Mouse (Mus musculus) MEL (cell line): ENCODE results near the gene Creb3l1. TPM values are rescaled to one million over a fixed set of nuclear protein-coding genes. Genes with fewer than 3 reads are reported as not detected.

Experiments
- DNase-seq: peaks from one replicate; pipeline ENCODE4 v3.0.0; 2011; ENCODE audit warnings: low read depth, low spot score
- H3K27ac ChIP-seq: 2 replicates; pipeline ENCODE4 v1.5.1; 2012; ENCODE audit warnings: low read depth, mild to moderate bottlenecking, control low read depth, low read length, moderate library complexity; ENCODE audit not compliant: control insufficient read depth
- H3K27me3 ChIP-seq, 2 experiments: fragments of 150-350 bp in 1 of 2; sonication (generic) in 1 of 2; 2 replicates each; pipeline ENCODE4 v1.6.1; 2012; ENCODE audit warnings: low read length in 2 of 2, mild to moderate bottlenecking in 2 of 2, improper control_type of control experiment in 1 of 2, moderate library complexity in 1 of 2; ENCODE audit not compliant: insufficient read depth in 2 of 2, control insufficient read depth in 1 of 2
- H3K36me3 ChIP-seq, 2 experiments: 2 replicates each; pipeline ENCODE4 v1.6.1; 2012 to 2014; ENCODE audit warnings: low read length in 2 of 2, improper control_type of control experiment in 1 of 2, inconsistent platforms in 1 of 2, mild to moderate bottlenecking in 1 of 2; ENCODE audit not compliant: insufficient read depth in 2 of 2, control insufficient read depth in 1 of 2
- H3K4me1 ChIP-seq, 2 experiments: fragments of 150-350 bp in 1 of 2; sonication (generic) in 1 of 2; 2 replicates each; pipeline ENCODE4 v1.6.1; 2012; ENCODE audit warnings: low read length in 2 of 2, improper control_type of control experiment in 1 of 2, mild to moderate bottlenecking in 1 of 2; ENCODE audit not compliant: insufficient read depth in 2 of 2, control insufficient read depth in 1 of 2
- H3K4me3 ChIP-seq, 2 experiments: fragments of 150-350 bp in 1 of 2; sonication (generic) in 1 of 2; 2 replicates each; pipeline ENCODE4 v1.5.1; 2012; ENCODE audit warnings: low read depth in 2 of 2, low read length in 2 of 2, mild to moderate bottlenecking in 2 of 2, moderate library complexity in 2 of 2, control low read depth in 1 of 2, improper control_type of control experiment in 1 of 2; ENCODE audit not compliant: control insufficient read depth in 1 of 2, insufficient read depth in 1 of 2
- H3K79me2 ChIP-seq: 2 replicates; pipeline ENCODE4 v1.6.1; 2012; ENCODE audit warnings: mild to moderate bottlenecking, low read length, moderate library complexity; ENCODE audit not compliant: control insufficient read depth, poor library complexity, insufficient read depth
- H3K9ac ChIP-seq: 2 replicates; pipeline ENCODE4 v1.6.1; 2012; ENCODE audit warnings: low read depth, mild to moderate bottlenecking, control low read depth, low read length, moderate library complexity; ENCODE audit not compliant: control insufficient read depth, poor library complexity, severe bottlenecking
- H3K9me3 ChIP-seq: fragments of 150-350 bp; sonication (generic); replicated peaks from 2 replicates; pipeline ENCODE4 v1.6.1; 2012; ENCODE audit warnings: mild to moderate bottlenecking, low read length, improper control_type of control experiment, moderate library complexity; ENCODE audit not compliant: insufficient read depth
- BHLHE40 ChIP-seq: IDR thresholded peaks from 2 replicates; pipeline ENCODE4 v1.6.1; 2012; ENCODE audit warnings: low read depth, mild to moderate bottlenecking, inconsistent platforms, low read length, improper control_type of control experiment, borderline replicate concordance
- CHD2 ChIP-seq: IDR thresholded peaks from 2 replicates; pipeline ENCODE4 v1.6.1; 2011; ENCODE audit warnings: low read length, improper control_type of control experiment
- CTCF ChIP-seq, 3 experiments: IDR thresholded peaks in 2 of 3; conservative IDR thresholded peaks in 1 of 3; 2 replicates each; pipeline ENCODE4 v1.5.1; 2011 to 2012; ENCODE audit warnings: low read length in 3 of 3, low read depth in 2 of 3, mild to moderate bottlenecking in 2 of 3, improper control_type of control experiment in 1 of 3, inconsistent platforms in 1 of 3, mixed read lengths in 1 of 3, moderate library complexity in 1 of 3; ENCODE audit not compliant: control insufficient read depth in 1 of 3, insufficient read depth in 1 of 3, poor library complexity in 1 of 3, severe bottlenecking in 1 of 3
- ELF1 ChIP-seq: IDR thresholded peaks from 2 replicates; pipeline ENCODE4 v1.6.1; 2014; ENCODE audit warnings: low read depth, mild to moderate bottlenecking, inconsistent platforms, low read length, improper control_type of control experiment, moderate library complexity
- HCFC1 ChIP-seq: IDR thresholded peaks from 2 replicates; pipeline ENCODE4 v1.6.1; 2012; ENCODE audit warnings: low read depth, mild to moderate bottlenecking, inconsistent platforms, low read length, improper control_type of control experiment, moderate library complexity
- JUND ChIP-seq: IDR thresholded peaks from 2 replicates; pipeline ENCODE4 v1.6.1; 2011; ENCODE audit warnings: low read depth, mild to moderate bottlenecking, improper control_type of control experiment, low read length
- MAFK ChIP-seq: IDR thresholded peaks from 2 replicates; pipeline ENCODE4 v1.6.1; 2011; ENCODE audit warnings: low read depth, mild to moderate bottlenecking, low read length, improper control_type of control experiment, borderline replicate concordance
- MAX ChIP-seq: IDR thresholded peaks from 2 replicates; pipeline ENCODE4 v1.6.1; 2011; ENCODE audit warnings: low read length, improper control_type of control experiment
- MAZ ChIP-seq: IDR thresholded peaks from 2 replicates; pipeline ENCODE4 v1.6.1; 2012; ENCODE audit warnings: low read depth, mild to moderate bottlenecking, inconsistent platforms, low read length, improper control_type of control experiment
- MEF2A ChIP-seq: IDR thresholded peaks from 2 replicates; pipeline ENCODE4 v1.6.1; 2014; ENCODE audit warnings: low read depth, mild to moderate bottlenecking, inconsistent platforms, low read length, improper control_type of control experiment; ENCODE audit not compliant: poor library complexity, insufficient replicate concordance, severe bottlenecking; ENCODE audit errors: extremely low read depth
- MXI1 ChIP-seq: IDR thresholded peaks from 2 replicates; pipeline ENCODE4 v1.6.1; 2011; ENCODE audit warnings: mild to moderate bottlenecking, low read depth, low read length, improper control_type of control experiment
- MYC ChIP-seq: IDR thresholded peaks from 2 replicates; pipeline ENCODE4 v1.6.1; 2011; ENCODE audit warnings: low read depth, mild to moderate bottlenecking, low read length, improper control_type of control experiment, moderate library complexity
- NELFE ChIP-seq: IDR thresholded peaks from 2 replicates; pipeline ENCODE4 v1.6.1; 2011; ENCODE audit warnings: low read depth, low read length, improper control_type of control experiment
- NRF1 ChIP-seq: IDR thresholded peaks from 2 replicates; pipeline ENCODE4 v1.6.1; 2014; ENCODE audit warnings: low read depth, mild to moderate bottlenecking, inconsistent platforms, low read length, improper control_type of control experiment, moderate library complexity; ENCODE audit not compliant: poor library complexity, insufficient read depth, severe bottlenecking
- POLR2A ChIP-seq, 2 experiments: IDR thresholded peaks; 2 replicates each; pipeline ENCODE4 v1.6.1; 2011 to 2012; ENCODE audit warnings: low read length in 2 of 2, mild to moderate bottlenecking in 2 of 2, control low read depth in 1 of 2, improper control_type of control experiment in 1 of 2, low read depth in 1 of 2, moderate library complexity in 1 of 2; ENCODE audit not compliant: control insufficient read depth in 1 of 2, insufficient read depth in 1 of 2, poor library complexity in 1 of 2
- POLR2AphosphoS2 ChIP-seq: IDR thresholded peaks from 2 replicates; pipeline ENCODE4 v1.6.1; 2011; ENCODE audit warnings: low read length, improper control_type of control experiment
- POLR2AphosphoS5 ChIP-seq: IDR thresholded peaks from 2 replicates; pipeline ENCODE4 v1.6.1; 2012; ENCODE audit warnings: low read depth, borderline replicate concordance, mild to moderate bottlenecking, inconsistent platforms, low read length, moderate library complexity, mixed read lengths
- RAD21 ChIP-seq: IDR thresholded peaks from 2 replicates; pipeline ENCODE4 v1.6.1; 2011; ENCODE audit warnings: mild to moderate bottlenecking, low read depth, low read length, improper control_type of control experiment
- RCOR1 ChIP-seq: IDR thresholded peaks from 2 replicates; pipeline ENCODE4 v1.6.1; 2012; ENCODE audit warnings: low read depth, mild to moderate bottlenecking, inconsistent platforms, low read length, improper control_type of control experiment
- SIN3A ChIP-seq: IDR thresholded peaks from 2 replicates; pipeline ENCODE4 v1.6.1; 2012; ENCODE audit warnings: low read length, improper control_type of control experiment, inconsistent platforms
- SMC3 ChIP-seq: IDR thresholded peaks from 2 replicates; pipeline ENCODE4 v1.6.1; 2011; ENCODE audit warnings: low read depth, low read length, improper control_type of control experiment
- TAL1 ChIP-seq: IDR thresholded peaks from 2 replicates; pipeline ENCODE4 v1.6.1; 2012; ENCODE audit warnings: mild to moderate bottlenecking, inconsistent platforms, low read length, moderate library complexity, mixed read lengths
- TBP ChIP-seq: IDR thresholded peaks from 2 replicates; pipeline ENCODE4 v1.8.0; 2011; ENCODE audit warnings: low read depth, low read length, improper control_type of control experiment
- TCF12 ChIP-seq: IDR thresholded peaks from 2 replicates; pipeline ENCODE4 v1.6.1; 2014; ENCODE audit warnings: low read depth, mild to moderate bottlenecking, inconsistent platforms, low read length, improper control_type of control experiment, moderate library complexity
- USF2 ChIP-seq, 2 experiments: IDR thresholded peaks; 2 replicates each; pipeline ENCODE4 v1.6.1; 2011 to 2012; ENCODE audit warnings: improper control_type of control experiment in 2 of 2, low read length in 2 of 2, borderline replicate concordance in 1 of 2, inconsistent platforms in 1 of 2, low read depth in 1 of 2, mild to moderate bottlenecking in 1 of 2; ENCODE audit not compliant: insufficient read depth in 1 of 2
- ZC3H11A ChIP-seq: IDR thresholded peaks from 2 replicates; pipeline ENCODE4 v1.6.1; 2012; ENCODE audit warnings: low read depth, mild to moderate bottlenecking, inconsistent platforms, low read length, improper control_type of control experiment
- ZKSCAN1 ChIP-seq: IDR thresholded peaks from 2 replicates; pipeline ENCODE4 v1.6.1; 2012; ENCODE audit warnings: low read depth, mild to moderate bottlenecking, inconsistent platforms, low read length, improper control_type of control experiment, moderate library complexity
- ZMIZ1 ChIP-seq: IDR thresholded peaks from 2 replicates; pipeline ENCODE4 v1.6.1; 2012; ENCODE audit warnings: low read depth, mild to moderate bottlenecking, inconsistent platforms, low read length, improper control_type of control experiment, moderate library complexity
- ZNF384 ChIP-seq: IDR thresholded peaks from 2 replicates; pipeline ENCODE4 v1.6.1; 2012; ENCODE audit warnings: low read depth, mild to moderate bottlenecking, inconsistent platforms, low read length, improper control_type of control experiment
- polyA plus RNA-seq, 2 experiments: library from polyadenylated mRNA; stranded (reverse) in 1 of 2; unstranded in 1 of 2; fragments of >175 nt in 1 of 2; fragments of >200 nt in 1 of 2; gene quantifications; 2 replicates each; pipeline versions ENCODE4 v1.2.1 to v1.2.4; 2012; ENCODE audit warnings: low replicate concordance in 2 of 2, low read depth in 1 of 2; ENCODE audit not compliant: insufficient read length in 2 of 2, insufficient read depth in 1 of 2, missing spikeins in 1 of 2
- total RNA-seq: library from RNA; depleted of rRNA; stranded (reverse); fragments of 300-350 nt; gene quantifications from 2 replicates; pipeline ENCODE4 v1.2.3, GENCODE M21; 2012

Gene Creb3l1
- total and polyA plus RNA-seq, 3 experiments = 0.12 to 9.1 TPM; not detected in 1

GRCm38 (mm10) chr2:92058936-92059335, 34.6 kb upstream of the Creb3l1 start:
- Histone ChIP-seq H3K79me2 (peaks cover 5% of the 10 kb centered on the region; the same call in 1 of the 2 replicates), H3K27ac (no peak overlapping the region), H3K9me3 (no peaks in the 10 kb centered on the region), H3K4me3 (peak overlapping the region; percentile 74 to 94), H3K4me1 (peaks cover 3 to 23% of the 10 kb centered on the region in 2 experiments; a peak in 3 of 4 replicates), H3K27me3 (peaks cover 0 to 3% of the 10 kb centered on the region in 2 experiments; a peak in 3 of 4 replicates), H3K9ac (peak overlapping the region; percentile 90), H3K36me3 (peaks cover 0 to 20% of the 10 kb centered on the region in 2 experiments; a peak in 2 of 4 replicates)
- TF ChIP-seq HCFC1 (no peak), USF2 (IDR thresholded peaks at IDR 0.05; ENCODE audit: borderline replicate concordance in 1 of 2, insufficient read depth in 1 of 2, low read depth in 1 of 2, low read length in 2 of 2) (no peak), MAX (no peak), NRF1 (no peak), ZMIZ1 (no peak), TCF12 (no peak), CTCF (IDR thresholded peaks at IDR 0.05 in 2 of 3, conservative IDR thresholded peaks at IDR 0.05 in 1 of 3; ENCODE audit: control insufficient read depth in 1 of 3, insufficient read depth in 1 of 3, low read depth in 2 of 3, low read length in 3 of 3, poor library complexity in 1 of 3, severe bottlenecking in 1 of 3) (no peak)
- DNase-seq = no peak

DNA sequence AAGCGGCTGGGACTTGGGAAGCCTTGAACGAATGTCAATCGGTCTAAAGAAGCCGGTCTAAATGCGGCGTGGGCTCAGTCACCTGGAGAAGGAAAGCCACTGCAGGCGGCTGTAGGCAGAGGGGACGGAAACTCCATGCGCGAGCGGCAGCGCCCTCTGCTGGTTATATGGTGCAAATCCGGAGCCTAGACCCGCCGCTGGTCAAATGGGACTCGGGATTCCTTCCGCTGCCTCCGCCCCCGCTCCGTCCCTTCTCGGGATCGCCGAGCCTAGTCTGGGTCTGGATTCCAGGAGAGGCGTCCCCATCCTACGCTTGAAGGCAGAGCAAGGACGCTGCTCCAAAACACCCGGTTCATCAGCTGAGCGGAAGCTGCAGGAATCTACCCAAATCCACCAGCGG, 34.2 kb upstream of the Creb3l1 start:
- Histone ChIP-seq H3K27ac (peak overlapping the region; percentile 44; the same call in 1 of the 2 replicates), H3K9me3 (no peaks in the 10 kb centered on the region), H3K4me1 (peaks cover 3 to 23% of the 10 kb centered on the region in 2 experiments; a peak in 3 of 4 replicates), H3K9ac (peak overlapping the region; percentile 90), H3K4me3 (peak overlapping the region; percentile 74 to 94), H3K36me3 (peaks cover 0 to 20% of the 10 kb centered on the region in 2 experiments; a peak in 2 of 4 replicates), H3K27me3 (peaks cover 0 to 3% of the 10 kb centered on the region in 2 experiments; a peak in 3 of 4 replicates), H3K79me2 (peaks cover 5% of the 10 kb centered on the region; the same call in 1 of the 2 replicates)
- peak; percentile 90 for DNase-seq
- TF ChIP-seq CHD2 (no peak), RAD21 (peak; percentile 86), HCFC1 (0 out of 2 replicates have a peak, but pooled peaks have one; percentile 54), BHLHE40 (peak; percentile 26; the same call in 1 of the 2 replicates), TCF12 (peak; percentile 28; the same call in 1 of the 2 replicates), CTCF (IDR thresholded peaks at IDR 0.05 in 2 of 3, conservative IDR thresholded peaks at IDR 0.05 in 1 of 3; ENCODE audit: control insufficient read depth in 1 of 3, insufficient read depth in 1 of 3, low read depth in 2 of 3, low read length in 3 of 3, poor library complexity in 1 of 3, severe bottlenecking in 1 of 3) (peak; percentile 78 to 96 (median 93)), RCOR1 (0 out of 2 replicates have a peak, but pooled peaks have one; percentile 21), ZNF384 (no peak), MAZ (peak; percentile 88; the same call in 1 of the 2 replicates), JUND (no peak), TBP (peak; percentile 44; the same call in 1 of the 2 replicates), NELFE (peak; percentile 57), MXI1 (peak; percentile 73), MAFK (no peak), ELF1 (0 out of 2 replicates have a peak, but pooled peaks have one; percentile 36), SMC3 (peak; percentile 84), MYC (peak; percentile 53; the same call in 1 of the 2 replicates), ZC3H11A (peak; percentile 78), ZKSCAN1 (no peak), TAL1 (no peak), NRF1 (peak; percentile 28; the same call in 1 of the 2 replicates), MAX (peak; percentile 31), SIN3A (peak; percentile 66), POLR2AphosphoS2 (0 out of 2 replicates have a peak, but pooled peaks have one; percentile 30), POLR2AphosphoS5 (no peak), MEF2A (no peak), POLR2A (IDR thresholded peaks at IDR 0.05; ENCODE audit: control insufficient read depth in 1 of 2, insufficient read depth in 1 of 2, low read depth in 1 of 2, low read length in 2 of 2, poor library complexity in 1 of 2) (peak in 1 of 2 experiments; percentile 62; a peak in 1 of 4 replicates)
